Mouse (Mus musculus) lung, adult 2 months (tissue): Measurements from ENCODE around the gene Cstf1.

Experiments
- CTCF ChIP-seq: fragments of 200-500 bp; IDR thresholded peaks from 2 replicates; pipeline ENCODE4 v1.5.1; 2011; ENCODE audit warnings: mild to moderate bottlenecking, low read length, control low read depth; ENCODE audit not compliant: insufficient read depth
- POLR2A ChIP-seq: fragments of 200-500 bp; IDR thresholded peaks from 2 replicates; pipeline ENCODE4 v1.6.1; 2011; ENCODE audit warnings: low read depth, mild to moderate bottlenecking, control low read depth, low read length, borderline replicate concordance; ENCODE audit errors: extremely low read depth

DNA sequence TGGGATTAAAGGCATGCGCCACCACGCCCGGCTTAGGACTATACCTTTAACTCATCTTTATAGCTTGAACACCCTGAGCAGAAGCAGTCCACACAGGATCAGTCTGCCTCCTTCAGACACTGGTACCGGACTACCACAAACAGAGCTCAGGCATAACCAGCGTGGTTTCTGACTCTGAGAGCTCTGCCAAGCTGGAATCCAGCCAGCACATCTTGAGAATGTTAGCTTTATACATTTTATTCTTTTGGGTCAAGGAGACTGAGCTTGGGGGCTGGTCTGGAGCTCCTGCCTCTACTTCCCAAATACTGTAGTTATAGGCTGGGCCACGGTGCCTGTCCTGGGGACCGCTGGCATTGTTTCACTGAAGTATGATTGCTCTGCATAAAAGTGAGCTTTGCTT, 26.7 kb upstream of the Cstf1 start:
- TF ChIP-seq CTCF (no peak), POLR2A (no peak)
